Mouse (Mus musculus) embryo, embryonic 10.5 days (tissue): Measurements from ENCODE around the gene Enpp5.

Experiments used
- DNase-seq: peaks from one replicate; pipeline ENCODE4 v3.0.0-alpha.2; 2015; ENCODE audit warnings: low spot score

Gene Enpp5

GRCm38 (mm10) chr17:44078631-44079350 lies at the start of gene Enpp5:
TSS of gene Enpp5 (plus strand) at chr17:44078813.
- DNase-seq = peak; percentile 82

GRCm38 (mm10) chr17:44029616-44030015 lies 49.0 kb upstream of the Enpp5 start:
- DNase-seq = no peak

GRCm38 (mm10) chr17:44030776-44031587 lies 47.6 kb upstream of the Enpp5 start:
- DNase-seq = no peak

- DNase-seq = no peak
Observed at GRCm38 (mm10) chr17:44035005-44035404, 43.6 kb upstream of the Enpp5 start.

GRCm38 (mm10) chr17:44038656-44039055 lies 40.0 kb upstream of the Enpp5 start:
- peak; percentile 77 for DNase-seq

- DNase-seq = no peak
Observed at GRCm38 (mm10) chr17:44040449-44040848, 38.2 kb upstream of the Enpp5 start.

- DNase-seq = no peak
Observed at GRCm38 (mm10) chr17:44042301-44042700, 36.3 kb upstream of the Enpp5 start.

- no peak for DNase-seq
Observed at GRCm38 (mm10) chr17:44042861-44043260, 35.8 kb upstream of the Enpp5 start.

- DNase-seq = no peak
Observed at GRCm38 (mm10) chr17:44053427-44053826, 25.2 kb upstream of the Enpp5 start.

- DNase-seq = no peak
Observed at GRCm38 (mm10) chr17:44057123-44057522, 21.5 kb upstream of the Enpp5 start.

GRCm38 (mm10) chr17:44058145-44058544 lies 20.5 kb upstream of the Enpp5 start:
- DNase-seq = no peak

- DNase-seq = no peak
Observed at GRCm38 (mm10) chr17:44060781-44061180, 17.8 kb upstream of the Enpp5 start.

- no peak for DNase-seq
Observed at GRCm38 (mm10) chr17:44061289-44061890, 17.2 kb upstream of the Enpp5 start.

- DNase-seq = no peak
Observed at GRCm38 (mm10) chr17:44068876-44069275, 9.7 kb upstream of the Enpp5 start.

GRCm38 (mm10) chr17:44071680-44072079 lies 6.9 kb upstream of the Enpp5 start:
- no peak for DNase-seq

GRCm38 (mm10) chr17:44075601-44076000 lies 3.0 kb upstream of the Enpp5 start:
- no peak for DNase-seq

GRCm38 (mm10) chr17:44076051-44076680 lies 2.4 kb upstream of the Enpp5 start:
- DNase-seq = peak; percentile 61

GRCm38 (mm10) chr17:44077146-44077842 lies 1.3 kb upstream of the Enpp5 start:
- DNase-seq = no peak

- no peak for DNase-seq
Observed at GRCm38 (mm10) chr17:44077843-44078160, 811 bp upstream of the Enpp5 start.

GRCm38 (mm10) chr17:44083156-44083555 lies 4.5 kb downstream of the Enpp5 start:
- no peak for DNase-seq

GRCm38 (mm10) chr17:44088226-44088625 lies 9.6 kb downstream of the Enpp5 start:
- DNase-seq = no peak

GRCm38 (mm10) chr17:44090916-44091315 lies 12.3 kb downstream of the Enpp5 start:
- no peak for DNase-seq
